ENCODE assay signal across 22 mouse cellular contexts in the genomic region with DNA sequence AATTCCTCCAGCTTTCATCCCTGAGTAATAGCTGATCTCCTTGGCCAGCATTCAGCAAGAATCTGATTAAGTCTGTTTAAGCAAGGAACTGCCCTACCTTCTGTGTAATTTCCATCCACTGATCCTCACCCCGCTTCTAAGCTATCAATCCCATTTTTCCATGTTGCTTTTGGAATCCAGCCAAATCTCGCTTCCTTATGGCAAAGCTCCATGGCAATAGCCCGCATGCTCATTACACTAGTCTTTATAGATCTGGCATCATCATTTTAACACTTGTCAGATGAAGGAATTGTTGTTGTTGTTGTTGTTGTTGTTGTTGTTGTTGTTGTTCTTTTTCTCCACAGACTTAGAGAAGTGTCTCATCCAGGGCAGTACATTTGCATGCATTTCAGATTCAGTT.
DNase-seq lines count a peak whose midpoint lies in the region; ATAC-seq and TF ChIP-seq lines count a peak whose summit lies in the region.
"Had no signal": no experiment of that assay in that cellular context is flagged by ENCODE, and none has a peak within 500 bp of the region (broad histone marks: within the 10 kb centered on the region; RNA-seq: fewer than 3 reads in every experiment).

No protein-coding gene starts in this region.

- 47% methylated on average over 3 of the region's 3 CpGs for WGBS in heart, embryonic 12.5 days
- WGBS in heart, adult 2 months = 26% methylated on average over 3 of the region's 3 CpGs

- H3K4me3 ChIP-seq in heart, embryonic 12.5 days = no peak overlapping the region
- H3K4me3 ChIP-seq in heart, adult 2 months = no peak overlapping the region
- H3K4me3 ChIP-seq: embryonic facial prominence, embryonic 12.5 days; erythroblast, embryonic 14.5 days; gastrocnemius, adult 2 months; limb, embryonic 13.5 days; liver, embryonic 12.5 days; neural tube, embryonic 15.5 days had no signal

- no peaks in the 10 kb centered on the region for H3K36me3 ChIP-seq in heart, embryonic 12.5 days
- no peaks in the 10 kb centered on the region for H3K36me3 ChIP-seq in heart, adult 2 months (ENCODE audit: control insufficient read depth, insufficient read depth, low read length)
- H3K36me3 ChIP-seq: embryonic facial prominence, embryonic 12.5 days; limb, embryonic 13.5 days; liver, embryonic 12.5 days; neural tube, embryonic 15.5 days had no signal

- no peak overlapping the region for H3K27ac ChIP-seq in heart, embryonic 12.5 days (ENCODE audit: poor library complexity, severe bottlenecking)
- no peak overlapping the region for H3K27ac ChIP-seq in heart, adult 2 months
- H3K27ac ChIP-seq: embryonic facial prominence, embryonic 12.5 days; gastrocnemius, adult 2 months; kidney, postnatal 0 days; limb, embryonic 13.5 days; liver, embryonic 12.5 days; neural tube, embryonic 15.5 days had no signal

- no peaks in the 10 kb centered on the region; the same call in 1 of the 2 replicates for H3K4me1 ChIP-seq in heart, embryonic 12.5 days (replicated peaks)
- H3K4me1 ChIP-seq in heart, adult 2 months (ENCODE audit: control insufficient read depth, insufficient read depth, low read length) = no peaks in the 10 kb centered on the region
- H3K4me1 ChIP-seq: embryonic facial prominence, embryonic 12.5 days; limb, embryonic 13.5 days; liver, embryonic 12.5 days had no signal

- peak; percentile 67 to 68 for DNase-seq in cerebellum, postnatal 10 days
- no peak for DNase-seq in cerebellum, adult 9-11 months
- DNase-seq in heart, adult 2 months = no peak
- DNase-seq in left cerebral cortex, postnatal 4 days = peak; percentile 27
- no peak for DNase-seq in left cerebral cortex, adult 9 months (ENCODE audit: low spot score in 2 of 2)
- peak; percentile 43 for DNase-seq in MN1 (ENCODE audit: low spot score)
- no peak for DNase-seq in left cerebral cortex, postnatal 14 days (ENCODE audit: low spot score in 2 of 2)
- DNase-seq: adrenal gland, postnatal 10 days; cerebellum, adult 8-10 months; gastrocnemius, adult 2 months; heart, postnatal 4 days; lung, adult 18-20 months; lung, postnatal 4 days; right cerebral cortex, postnatal 14 days had no signal

- H3K9ac ChIP-seq in heart, embryonic 12.5 days = no peak overlapping the region
- no peak overlapping the region for H3K9ac ChIP-seq in heart, adult 2 months (ENCODE audit: low read depth, low read length)
- H3K9ac ChIP-seq: embryonic facial prominence, embryonic 12.5 days; limb, embryonic 13.5 days; liver, embryonic 12.5 days; neural tube, embryonic 15.5 days had no signal

- ATAC-seq in heart, embryonic 12.5 days (ENCODE audit: insufficient number of reproducible peaks, low FRiP score) = peak; percentile 18; the same call in 1 of the 2 replicates
- ATAC-seq: intestine, postnatal 0 days; liver, embryonic 12.5 days had no signal

- intact Hi-C loops in heart, adult 2 months (cut with DNase I) = no loop called here
- intact Hi-C loops in left cerebral cortex, postnatal 4 days (cut with DNase I) = no loop called here
- intact Hi-C loops in left cerebral cortex, postnatal 14 days (cut with DNase I) = no loop called here

- no peak for TF ChIP-seq CTCF in heart, adult 2 months (IDR thresholded peaks at IDR 0.05)

- no peak for TF ChIP-seq POLR2A in heart, adult 2 months (IDR thresholded peaks at IDR 0.05; ENCODE audit: insufficient read depth, low read depth, low read length)

- no peak overlapping the region for H3K4me2 ChIP-seq in heart, embryonic 12.5 days
- H3K4me2 ChIP-seq: embryonic facial prominence, embryonic 12.5 days; limb, embryonic 13.5 days; liver, embryonic 12.5 days; neural tube, embryonic 15.5 days had no signal

- TF ChIP-seq EP300 in heart, adult 2 months (IDR thresholded peaks at IDR 0.05; ENCODE audit: insufficient read depth, low read depth, low read length) = no peak

- H3K79me2 ChIP-seq in heart, adult 2 months (replicated peaks; ENCODE audit: control insufficient read depth, insufficient read depth, low read length) = no peaks in the 10 kb centered on the region

- H3K9me3 ChIP-seq in heart, embryonic 12.5 days (replicated peaks) = no peaks in the 10 kb centered on the region
- H3K9me3 ChIP-seq: embryonic facial prominence, embryonic 12.5 days; limb, embryonic 13.5 days; neural tube, embryonic 15.5 days had no signal

- H3K27me3 ChIP-seq in heart, embryonic 12.5 days (replicated peaks) = no peaks in the 10 kb centered on the region
- no peaks in the 10 kb centered on the region for H3K27me3 ChIP-seq in heart, adult 2 months (ENCODE audit: control insufficient read depth, insufficient read depth, low read length)
- H3K27me3 ChIP-seq: embryonic facial prominence, embryonic 12.5 days; limb, embryonic 13.5 days; liver, embryonic 12.5 days; neural tube, embryonic 15.5 days had no signal

Comparison
In these comparisons a context has a peak if more than half of its experiments do, and no peak if none do; other contexts are left out.
1. DNase-seq: peak in cerebellum, postnatal 10 days (2 of 2), left cerebral cortex, postnatal 4 days (single experiment) and MN1 (single experiment); none in cerebellum, adult 9-11 months (single experiment), heart, adult 2 months (0 of 2), left cerebral cortex, adult 9 months (0 of 2) and left cerebral cortex, postnatal 14 days (0 of 2).